Mouse (Mus musculus) left cerebral cortex, postnatal 25 days (tissue): Measurements from ENCODE around the gene Srcap. TPM values are rescaled to one million over a fixed set of nuclear protein-coding genes. Genes with fewer than 3 reads are reported as not detected.
A peak's percentile ranks its signal among the peaks of the same experiment; 100 is the strongest.
"Not testable (repeated sequence)": the region's sequence is repeated elsewhere in the genome, so short reads cannot be mapped to it uniquely, and the experiment has no call there.

Experiments
- DNase-seq, 2 experiments: peaks; one replicate each; pipeline ENCODE4 v3.0.0; 2022; ENCODE audit warnings: low spot score in 2 of 2, mixed read lengths in 1 of 2
- intact Hi-C: fragments of 180-260 bp; cut with DNase I; formaldehyde crosslinking; loops from one replicate; pipeline ENCODE4 v1.15.1; 2025
- total RNA-seq, 2 experiments: library from RNA; stranded (reverse); gene quantifications; 2 replicates each; pipeline ENCODE4 v1.2.3; 2021

The Srcap gene
- total RNA-seq, result 100 to 1,000 TPM; 101 to 116 TPM

DNA sequence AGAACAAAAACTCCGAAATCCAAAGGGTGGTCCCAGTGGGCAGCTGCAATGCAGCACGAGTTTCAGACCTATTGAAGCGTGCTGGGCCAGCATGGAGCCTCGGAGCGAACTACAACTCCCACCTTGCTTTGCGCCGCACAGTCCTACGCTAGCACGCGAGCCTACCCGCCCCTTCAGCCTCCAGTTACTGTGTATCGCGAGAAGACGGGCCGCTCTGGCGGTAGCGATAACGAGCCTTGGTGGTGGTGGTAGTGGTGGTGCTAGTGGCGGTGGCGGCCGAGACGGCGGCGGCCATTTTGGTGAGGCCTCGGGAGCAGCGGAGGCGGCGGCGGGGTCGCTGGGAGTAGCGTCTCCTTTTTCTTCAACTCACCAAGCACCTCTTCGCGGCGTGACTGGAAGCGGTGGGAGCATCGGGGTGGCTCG is at the start of gene Srcap:
Srcap (plus strand) TSS at position 176 of the 423 bp plus-strand sequence.
- intact Hi-C loops, result loop anchor here (1.0 kb wide), 1 partner anchor 34 kb away; no protein-coding TSS in a partner anchor
- peak; percentile 95 to 98 for DNase-seq

DNA sequence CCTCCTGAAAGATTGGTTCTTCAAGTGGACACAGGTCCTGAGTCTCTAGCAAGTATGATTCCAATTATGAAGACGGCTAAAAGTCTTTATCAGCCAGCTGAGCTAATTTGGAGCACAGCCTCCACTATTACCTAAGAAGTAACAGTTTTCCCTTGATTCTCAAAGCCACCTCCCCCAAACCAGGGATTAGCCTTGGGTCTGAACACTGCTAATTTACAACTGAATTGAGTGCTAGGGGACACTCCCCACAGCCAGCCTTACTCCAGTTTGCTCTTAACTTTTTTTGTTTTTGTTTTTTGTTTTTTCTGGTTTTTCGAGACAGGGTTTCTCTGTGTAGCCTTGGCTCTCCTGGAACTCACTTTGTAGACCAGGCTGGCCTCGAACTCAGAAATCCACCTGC is 46.6 kb upstream of the Srcap start:
- DNase-seq, result no peak
- intact Hi-C loops, result no loop called here

- intact Hi-C loops, DNase-seq: not testable (repeated sequence)
Observed at GRCm38 (mm10) chr7:127465670-127466069, 46.1 kb upstream of the Srcap start.

- DNase-seq, result no peak
- intact Hi-C loops, result no loop called here
Observed at GRCm38 (mm10) chr7:127466606-127467005, 45.2 kb upstream of the Srcap start.

DNA sequence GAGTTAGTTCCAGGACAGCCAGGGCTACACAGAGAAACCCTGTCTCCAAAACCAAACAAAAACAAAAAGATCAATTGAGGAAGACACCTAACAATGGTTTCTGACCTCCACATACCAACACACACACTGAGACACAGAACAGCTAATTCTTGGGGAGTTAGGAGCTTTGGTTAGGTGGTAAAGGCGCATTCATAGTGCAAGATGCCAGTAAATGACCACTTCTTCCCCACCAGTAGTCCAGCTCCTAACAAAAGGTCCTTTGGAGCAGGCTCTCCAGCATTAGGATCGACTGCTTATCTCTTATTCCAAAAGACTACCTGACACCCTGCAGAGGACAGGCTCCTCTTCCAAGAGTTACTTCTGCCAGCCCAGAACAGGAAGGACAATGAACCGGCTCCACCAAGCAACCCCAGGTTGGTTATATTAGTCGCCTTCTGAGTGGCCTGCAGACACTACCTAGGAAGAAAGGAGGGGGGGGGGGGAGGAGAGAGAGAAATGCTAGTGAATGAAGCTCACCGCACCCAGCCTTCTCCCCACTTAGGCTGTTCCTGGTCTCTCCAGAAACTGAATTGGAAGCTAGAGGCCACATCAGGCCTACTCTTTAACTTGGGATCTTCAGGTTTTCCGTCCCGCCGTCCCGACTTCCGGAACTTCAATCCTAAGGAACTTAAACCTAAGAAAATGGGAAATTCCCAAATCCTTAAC is 41.6 kb upstream of the Srcap start:
- intact Hi-C loops, result loop anchor here (2.0 to 5.0 kb wide), 2 partner anchors 21 to 108 kb away; partner anchors contain the start of gene Zfp689
- DNase-seq, result peak; percentile 14 to 31

- intact Hi-C loops, result loop anchor here (2.0 to 5.0 kb wide), 2 partner anchors 22 to 109 kb away; partner anchors contain the start of gene Zfp689
- peak; percentile 93 to 99 for DNase-seq
Observed at GRCm38 (mm10) chr7:127470743-127471645, 40.8 kb upstream of the Srcap start.

DNA sequence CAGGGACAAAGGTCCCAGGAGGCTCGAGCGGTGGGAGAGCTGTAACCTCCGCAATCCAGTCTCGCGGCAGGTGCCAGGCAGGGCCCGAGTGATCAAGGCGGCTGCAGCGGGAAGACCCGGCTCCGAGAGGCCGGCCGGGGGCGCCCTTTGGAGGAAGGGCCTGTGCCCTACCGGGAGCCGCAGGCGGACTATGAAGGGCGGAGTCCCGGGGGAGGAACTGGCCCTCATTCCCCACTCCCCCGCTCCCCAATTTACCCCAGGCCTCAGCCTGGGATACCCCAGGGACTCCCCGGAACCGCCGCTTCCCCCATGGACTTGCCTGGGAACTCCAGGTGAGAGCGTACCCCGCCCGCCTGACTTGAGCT is 40.2 kb upstream of the Srcap start:
- DNase-seq, result no peak
- intact Hi-C loops, result loop anchor here (2.0 to 5.0 kb wide), 2 partner anchors 23 to 109 kb away; partner anchors contain the start of gene Zfp689

DNA sequence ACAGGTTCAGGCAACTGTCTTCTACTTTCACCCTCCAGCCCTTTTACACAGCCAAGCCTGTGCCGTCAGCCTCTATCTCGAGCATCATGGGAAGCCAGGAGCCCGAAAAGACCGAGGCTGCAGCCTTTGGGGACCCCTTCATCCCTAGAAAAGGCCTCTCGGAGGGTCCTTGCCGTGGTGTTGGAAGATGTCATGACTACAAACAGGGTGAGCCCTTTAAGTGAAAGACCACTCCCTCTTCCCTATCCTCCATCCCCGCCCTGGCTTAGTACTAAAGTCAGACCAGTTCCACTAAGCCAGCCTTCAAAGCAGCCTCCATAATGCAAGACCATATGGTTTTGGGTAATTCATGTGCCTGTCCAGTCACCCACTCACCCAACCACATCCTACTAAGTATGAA is 39.7 kb upstream of the Srcap start:
- DNase-seq, result peak; percentile 21 to 43
- intact Hi-C loops, result loop anchor here (5.0 kb wide), 1 partner anchor 110 kb away; no protein-coding TSS in a partner anchor

GRCm38 (mm10) chr7:127473705-127474104 is 38.1 kb upstream of the Srcap start:
- intact Hi-C loops, result loop anchor here (5.0 kb wide), 1 partner anchor 111 kb away; no protein-coding TSS in a partner anchor
- no peak for DNase-seq

DNA sequence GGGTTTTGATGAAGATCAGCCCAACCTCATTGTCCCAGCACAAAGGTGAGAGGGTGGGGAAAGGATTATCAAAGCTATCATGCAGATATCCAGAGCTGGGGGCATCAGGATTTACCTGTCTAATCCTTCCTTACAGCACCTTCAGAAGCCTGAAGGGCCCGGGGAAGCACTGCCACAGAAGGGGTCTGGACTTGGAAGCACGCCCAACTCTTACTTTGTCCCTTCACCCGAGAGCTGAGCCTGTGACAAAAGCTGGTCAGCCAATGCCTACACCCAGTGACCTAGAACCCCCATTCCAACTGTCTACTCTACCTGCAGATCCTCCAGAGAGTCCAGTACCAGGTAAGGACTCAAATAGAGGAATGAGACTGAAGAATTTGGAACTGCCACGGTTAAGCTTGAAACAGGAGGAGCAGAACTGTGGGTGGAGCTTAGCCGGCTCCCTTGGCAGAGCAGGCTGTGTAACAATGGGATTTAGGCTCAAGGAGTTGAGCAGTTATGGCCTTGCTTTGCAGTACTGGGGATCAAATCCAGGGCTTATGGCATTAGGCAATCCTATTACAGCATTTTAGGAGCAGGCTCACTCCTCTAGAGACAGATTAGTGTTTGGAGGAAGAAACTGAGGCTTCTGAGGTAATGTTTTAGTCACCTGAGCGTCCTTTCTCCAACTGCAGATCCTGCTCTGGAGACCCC is 37.3 kb upstream of the Srcap start:
- DNase-seq, result no peak
- intact Hi-C loops, result loop anchor here (5.0 kb wide), 1 partner anchor 112 kb away; no protein-coding TSS in a partner anchor

DNA sequence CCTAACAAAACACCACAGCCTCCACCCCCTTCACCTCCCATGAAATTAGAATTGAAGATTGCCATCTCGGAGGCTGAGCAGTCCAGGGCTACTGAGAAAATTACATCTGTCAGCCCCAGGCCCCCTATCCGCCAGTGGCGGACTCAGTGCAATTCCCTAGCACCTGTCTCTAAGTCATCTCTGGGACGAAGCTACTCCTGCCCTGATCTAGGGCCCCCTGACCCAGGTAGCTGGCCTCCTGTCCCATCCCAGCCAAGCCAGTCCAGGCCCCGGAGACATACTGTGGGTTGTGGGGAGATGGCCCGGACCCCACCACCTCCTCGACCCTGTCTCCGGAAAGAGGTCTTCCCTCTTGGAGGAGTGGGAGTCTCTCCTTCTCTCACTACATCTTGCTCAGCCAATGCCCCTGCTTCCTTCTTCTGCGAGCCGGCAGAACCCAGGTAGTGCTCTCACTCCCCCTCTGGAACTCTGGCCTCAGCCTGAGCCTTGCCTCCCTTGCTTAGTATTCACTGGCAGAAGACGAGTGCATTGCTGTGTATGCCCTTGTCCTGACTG is 36.5 kb upstream of the Srcap start:
- DNase-seq, result no peak
- intact Hi-C loops, result no loop called here

- intact Hi-C loops, result no loop called here
- no peak for DNase-seq
Observed at GRCm38 (mm10) chr7:127476336-127476735, 35.4 kb upstream of the Srcap start.

- no peak for DNase-seq
- intact Hi-C loops, result no loop called here
Observed at GRCm38 (mm10) chr7:127476855-127477254, 34.9 kb upstream of the Srcap start.

DNA sequence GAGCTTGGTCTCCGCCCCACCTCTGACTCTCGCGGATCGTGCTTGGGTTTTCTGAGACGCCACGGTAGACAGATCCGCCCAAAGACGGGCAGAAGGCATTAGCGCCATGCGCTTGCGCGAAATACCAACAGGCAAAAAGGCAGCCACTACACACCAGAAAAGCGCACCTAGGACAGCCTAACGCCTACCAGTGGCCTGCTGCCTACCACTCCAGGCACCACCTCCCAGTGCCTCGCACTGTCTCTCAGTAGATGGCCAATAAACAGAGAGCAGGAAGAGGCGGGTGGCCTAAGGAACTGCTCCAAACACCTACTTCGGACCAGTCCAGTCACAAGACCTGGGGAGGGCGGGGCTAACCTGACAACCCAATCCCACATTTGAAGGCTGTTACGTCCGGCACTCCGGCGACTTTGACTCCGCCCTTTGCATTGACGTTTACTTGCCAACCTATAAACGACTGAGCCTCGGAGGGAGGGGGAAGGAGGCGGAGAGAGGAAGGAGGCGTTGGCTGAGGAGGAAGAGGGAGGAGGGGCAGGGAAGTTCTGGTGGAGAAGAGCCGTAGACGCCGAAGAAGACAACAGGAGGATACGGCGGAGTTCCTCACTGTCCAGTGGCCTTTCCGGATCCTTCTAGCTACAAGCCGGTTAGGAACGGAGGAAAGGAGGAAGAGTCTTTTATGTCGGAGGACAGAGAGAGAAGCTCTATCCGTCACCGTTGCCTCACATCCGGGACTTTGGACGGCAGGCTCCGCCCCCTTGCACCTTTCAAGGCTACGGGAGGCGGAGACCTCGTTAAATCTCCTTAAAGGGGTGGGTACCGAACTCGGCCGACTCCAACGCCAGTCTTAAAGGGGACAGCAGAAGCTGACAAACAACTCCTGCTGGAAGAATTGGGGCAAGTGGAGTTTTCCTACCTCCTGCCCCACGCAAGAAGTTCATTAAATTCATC is 33.8 kb upstream of the Srcap start:
- DNase-seq, result peak; percentile 100
- intact Hi-C loops, result loop anchor here (1.0 kb wide), 1 partner anchor 34 kb away; no protein-coding TSS in a partner anchor

GRCm38 (mm10) chr7:127478635-127479317 is 33.0 kb upstream of the Srcap start, which contains the start of gene Fbrs:
Gene Fbrs, plus strand, starts transcription at chr7:127479199.
- intact Hi-C loops, result loop anchor here (1.0 kb wide), 1 partner anchor 34 kb away; no protein-coding TSS in a partner anchor
- peak; percentile 90 to 97 for DNase-seq

DNA sequence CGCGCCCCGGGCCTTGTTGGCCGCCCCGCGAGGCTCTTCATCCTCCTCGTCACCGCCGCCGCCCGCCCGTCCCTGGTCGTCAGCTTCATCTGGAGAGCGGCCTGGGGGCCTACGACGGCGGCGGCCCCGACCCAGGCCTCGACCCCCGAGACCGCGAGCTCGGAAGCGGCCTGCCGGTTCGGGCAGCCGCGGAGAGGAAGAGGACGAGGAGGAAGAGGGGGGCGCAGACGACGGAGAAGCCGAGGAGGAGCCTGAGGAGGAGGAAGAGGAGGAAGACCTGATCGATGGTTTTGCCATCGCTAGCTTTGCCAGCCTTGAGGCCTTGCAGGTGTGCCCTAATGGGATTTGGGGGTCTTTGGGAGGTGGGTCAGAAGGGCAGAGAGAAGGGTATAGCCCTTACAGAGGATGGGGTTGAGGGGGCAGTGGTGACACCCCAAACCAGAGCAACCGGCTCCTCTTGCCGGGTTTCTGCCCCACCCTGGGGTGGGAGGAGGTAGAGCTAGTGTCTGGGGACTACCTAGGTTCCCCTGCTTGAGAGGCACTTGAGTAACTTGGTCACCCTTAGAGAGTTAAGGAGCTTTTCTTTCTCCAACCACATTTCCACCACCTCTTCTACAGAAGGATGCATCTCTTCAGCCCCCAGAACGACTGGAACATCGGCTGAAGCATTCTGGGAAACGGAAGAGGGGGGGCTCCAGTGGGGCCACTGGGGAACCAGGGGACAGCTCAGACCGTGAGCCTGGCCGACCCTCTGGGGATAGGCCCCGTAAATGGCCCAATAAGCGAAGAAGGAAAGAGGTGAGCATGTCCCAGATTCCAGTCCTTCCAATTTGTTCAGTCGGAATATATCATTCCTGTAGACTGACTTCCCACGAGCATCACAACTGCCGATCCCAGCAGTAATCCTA is 32.2 kb upstream of the Srcap start:
- intact Hi-C loops, result no loop called here
- peak in 1 of 2 experiments; percentile 36 for DNase-seq
